Mouse (Mus musculus) heart, embryonic 10.5 days (tissue): ENCODE results near the gene Slc13a5. TPM values are rescaled to one million over a fixed set of nuclear protein-coding genes. Genes with fewer than 3 reads are reported as not detected.

Source experiments
- DNase-seq: peaks from one replicate; pipeline ENCODE4 v3.0.0-alpha.2; 2017; ENCODE audit warnings: low spot score
- H3K27ac ChIP-seq: fragments of 300-500 bp; sonication (generic); 2 replicates; pipeline ENCODE4 v1.5.1; 2016; ENCODE audit warnings: mild to moderate bottlenecking
- H3K27me3 ChIP-seq: fragments of 300-500 bp; sonication (generic); 2 replicates; pipeline ENCODE4 v1.6.1; 2016; ENCODE audit warnings: mild to moderate bottlenecking; ENCODE audit not compliant: poor library complexity, insufficient read depth, severe bottlenecking
- H3K36me3 ChIP-seq: fragments of 300-500 bp; sonication (generic); 2 replicates; pipeline ENCODE4 v1.6.1; 2016; ENCODE audit warnings: mild to moderate bottlenecking, moderate library complexity
- H3K4me1 ChIP-seq: fragments of 300-500 bp; sonication (generic); 2 replicates; pipeline ENCODE4 v1.6.1; 2016; ENCODE audit warnings: mild to moderate bottlenecking
- H3K4me3 ChIP-seq: fragments of 300-500 bp; sonication (generic); 2 replicates; pipeline ENCODE4 v1.5.1; 2016; ENCODE audit warnings: mild to moderate bottlenecking, moderate library complexity
- H3K9me3 ChIP-seq: fragments of 300-500 bp; sonication (generic); 2 replicates; pipeline ENCODE4 v1.6.1; 2016; ENCODE audit warnings: mild to moderate bottlenecking, moderate library complexity
- WGBS: fragments of 180-500 bp; shearing (Covaris S2); methylation state at CpG from one replicate; pipeline ENCODE4 v1.1.7; 2016; 5-methylcytosine and 5-hydroxymethylcytosine counted together
- polyA plus RNA-seq: library from polyadenylated mRNA; unstranded; fragments of >200 nt; fragmentation: Nextera tagmentation; extraction: Ambion mirVana; gene quantifications from 2 replicates; pipeline ENCODE4 v1.2.1, GENCODE M21; 2016

Slc13a5 gene
- polyA plus RNA-seq, 1 experiment from 2014 or later: 0.18 TPM

DNA sequence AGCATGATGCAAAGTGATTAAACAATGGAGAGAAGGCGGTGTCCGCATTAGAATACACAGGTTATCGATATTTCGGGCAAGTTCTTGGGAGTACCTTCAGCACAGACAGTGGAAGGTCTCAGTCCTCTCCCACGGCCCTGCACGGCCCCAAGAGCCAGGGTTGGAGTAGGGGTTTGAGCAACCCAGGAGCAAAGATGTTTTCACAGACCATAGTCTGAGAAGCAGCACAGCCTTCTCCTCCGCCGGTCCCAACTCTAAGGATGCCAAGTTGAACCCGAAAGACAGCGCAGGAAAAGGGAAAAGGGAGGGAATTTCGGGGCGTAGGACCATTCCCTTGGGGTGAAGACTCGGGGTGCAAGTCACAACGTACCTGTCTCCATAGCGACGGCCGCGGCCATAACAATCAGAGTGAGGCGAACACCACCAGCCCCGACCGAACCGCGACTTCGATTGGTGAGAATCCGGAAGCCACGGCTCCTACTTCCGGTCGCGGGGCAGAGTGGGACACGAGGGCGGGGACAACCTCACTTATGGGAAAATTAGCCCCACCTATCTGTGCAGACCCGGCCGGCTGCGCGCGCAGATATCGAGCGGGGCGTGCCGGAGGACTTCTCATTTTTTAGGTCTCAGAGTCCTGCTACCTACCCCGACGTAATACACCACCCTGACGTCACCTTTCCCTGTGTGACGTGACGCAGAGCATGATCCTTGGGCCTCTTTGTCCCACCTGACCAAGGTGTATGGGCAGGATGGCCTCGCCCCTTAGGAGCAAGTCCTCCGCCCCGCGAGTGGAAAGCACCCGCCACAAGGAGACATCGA lies 52.2 kb downstream of the Slc13a5 start:
- under 1% methylated on average over 51 of the region's 51 CpGs for WGBS

DNA sequence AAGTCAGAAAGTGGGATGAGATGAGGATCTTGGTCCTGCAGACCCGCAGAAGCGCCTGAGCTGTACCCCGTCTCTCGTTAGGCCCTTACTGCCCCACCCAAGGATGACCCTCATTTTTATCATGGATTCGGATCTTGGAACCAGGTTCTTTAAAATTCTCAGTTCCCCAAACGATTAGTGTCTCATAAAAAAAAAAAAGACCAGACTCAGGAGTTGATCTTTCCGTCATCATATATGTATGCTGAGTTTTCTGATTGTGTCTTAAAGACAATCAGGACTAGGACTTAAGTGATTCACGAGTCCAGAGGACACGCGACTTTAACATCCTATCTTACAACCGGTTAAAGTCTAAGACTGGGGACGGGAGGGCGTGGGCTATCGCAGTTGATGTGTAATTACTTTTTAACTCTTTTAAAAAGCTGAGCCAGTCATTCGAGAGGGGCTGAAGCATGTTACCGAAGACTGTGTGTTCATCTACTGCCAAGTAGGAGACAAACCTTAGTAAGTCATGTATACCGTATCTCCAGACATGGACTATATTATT lies 59.1 kb downstream of the Slc13a5 start:
- Histone ChIP-seq H3K27ac (peak overlapping the region; percentile 89), H3K27me3 (no peaks in the 10 kb centered on the region), H3K4me3 (peak overlapping the region; percentile 92), H3K36me3 (peaks cover 35% of the 10 kb centered on the region), H3K9me3 (no peaks in the 10 kb centered on the region), H3K4me1 (peaks cover 24% of the 10 kb centered on the region)
- WGBS: 16% methylated on average over 17 of the region's 17 CpGs
- DNase-seq: no peak

More for the DNA sequence above, 52.2 kb downstream of the Slc13a5 start:
- Histone ChIP-seq H3K27me3 (no peaks in the 10 kb centered on the region), H3K4me1 (peaks cover 7% of the 10 kb centered on the region; the same call in 1 of the 2 replicates), H3K36me3 (peaks cover 27% of the 10 kb centered on the region), H3K4me3 (peak overlapping the region; percentile 74), H3K9me3 (no peaks in the 10 kb centered on the region), H3K27ac (peak overlapping the region; percentile 90)
- DNase-seq: peak; percentile 99

DNA sequence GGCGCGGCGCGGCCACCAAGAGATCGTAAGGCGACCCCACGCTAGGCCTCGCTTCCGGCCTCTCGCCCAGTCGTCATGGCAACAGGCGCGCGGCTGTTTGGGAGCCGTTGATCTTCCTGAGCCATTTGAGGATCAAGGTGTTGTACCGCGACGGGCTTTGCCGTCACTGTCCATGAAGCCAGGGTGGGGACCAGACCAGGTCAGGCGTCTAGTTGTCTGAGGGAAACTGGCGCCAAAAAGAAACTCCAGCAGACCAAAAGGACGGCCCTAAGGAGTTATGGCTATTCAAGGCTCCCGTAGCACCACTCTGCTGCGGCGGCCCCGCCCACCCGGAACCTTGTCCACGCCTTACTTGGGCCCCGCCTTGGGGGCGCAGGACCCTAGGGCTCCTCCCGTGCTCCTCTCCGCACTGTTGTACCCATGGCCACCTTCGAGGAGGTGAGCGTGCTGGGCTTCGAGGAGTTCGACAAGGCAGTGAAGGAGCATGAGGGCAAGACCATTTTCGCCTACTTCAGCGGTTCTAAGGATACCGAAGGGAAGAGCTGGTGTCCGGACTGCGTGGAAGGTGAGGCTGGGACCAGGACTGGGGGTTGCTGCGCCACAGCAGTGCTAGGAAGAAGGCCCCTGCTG lies 59.7 kb downstream of the Slc13a5 start, which contains the start of the genes 4933427D14Rik and Txndc17:
Gene 4933427D14Rik (minus strand): TSS at position 256 of the 630 bp plus-strand sequence.
Gene Txndc17 (plus strand): TSS at position 344 of the 630 bp plus-strand sequence.
- peak within 1 kb of the TSS; percentile 89 for H3K27ac ChIP-seq
- no peaks in the 10 kb centered on the region for H3K9me3 ChIP-seq
- DNase-seq: peak; percentile 96
- H3K4me3 ChIP-seq: peak within 1 kb of the TSS; percentile 92
- H3K27me3 ChIP-seq: no peaks in the 10 kb centered on the region
- peaks cover 24% of the 10 kb centered on the region for H3K4me1 ChIP-seq
- WGBS: under 1% methylated on average over 42 of the region's 42 CpGs
- peaks cover 30% of the 10 kb centered on the region for H3K36me3 ChIP-seq

DNA sequence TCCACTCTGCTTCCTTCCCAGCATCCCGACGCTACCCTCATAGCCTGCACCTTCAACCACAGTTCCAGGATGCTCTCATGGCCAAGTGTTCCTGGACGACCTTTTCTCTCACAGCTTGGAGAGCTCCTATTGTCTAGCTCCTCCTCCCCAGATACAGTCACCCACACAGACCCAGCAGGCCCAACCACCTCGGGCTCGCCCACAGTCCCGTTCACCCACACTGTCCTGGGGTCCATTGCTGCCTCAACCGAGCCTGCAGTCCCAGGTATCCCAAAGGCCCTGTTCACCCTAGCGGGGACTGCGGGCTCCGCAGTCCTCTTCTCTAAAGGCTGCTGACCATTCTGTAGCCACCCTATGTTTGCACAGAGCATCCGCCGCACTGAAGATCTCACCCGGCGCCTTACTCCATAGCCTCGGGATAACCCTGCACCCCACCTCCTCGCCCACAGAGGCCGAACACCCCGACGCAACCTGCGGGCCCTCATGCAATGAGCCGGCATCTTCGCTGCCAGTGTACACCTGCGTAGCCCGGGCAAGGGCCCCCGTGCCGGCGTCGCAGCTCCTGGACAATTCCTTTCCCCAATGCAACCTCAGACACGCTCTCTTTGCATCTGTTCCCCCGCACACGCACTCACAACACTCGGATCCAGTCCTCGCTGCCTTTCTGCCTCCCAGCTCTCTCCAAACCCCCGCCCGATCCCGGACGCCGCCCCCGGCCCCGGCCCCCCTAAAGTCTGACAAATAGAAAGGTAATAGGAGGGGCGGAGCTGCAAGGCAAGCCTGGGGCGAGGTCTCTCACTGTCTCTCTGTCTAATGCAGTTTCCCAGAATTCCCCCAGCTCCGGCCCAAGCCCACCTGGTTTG lies 60.5 kb downstream of the Slc13a5 start, which contains the start of gene Gm43951:
Gene Gm43951 (minus strand): TSS at position 500 of the 863 bp plus-strand sequence.
- WGBS: under 1% methylated on average over 43 of the region's 43 CpGs

DNA sequence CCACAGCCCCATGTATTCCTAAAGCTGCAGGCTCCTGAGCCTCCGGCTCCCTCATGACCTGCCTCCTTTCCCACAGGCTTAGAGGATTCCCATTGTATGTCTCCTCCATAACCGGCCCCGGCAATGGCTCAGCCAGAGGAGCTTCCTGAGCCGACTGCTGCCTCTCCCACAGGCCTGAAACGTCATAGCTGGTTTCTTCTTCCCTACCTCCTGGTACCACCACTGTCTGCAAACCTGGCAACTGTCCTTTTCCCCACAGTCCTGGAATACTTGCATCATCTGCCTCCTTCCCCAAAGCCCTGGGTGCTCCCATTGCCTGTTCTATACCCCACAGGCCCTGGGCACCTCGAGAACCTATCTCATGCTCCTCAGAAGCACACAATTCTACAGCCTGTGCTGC lies 61.8 kb downstream of the Slc13a5 start:
- Histone ChIP-seq H3K27me3 (no peaks in the 10 kb centered on the region), H3K9me3 (no peaks in the 10 kb centered on the region), H3K36me3 (peaks cover 21% of the 10 kb centered on the region), H3K4me1 (peaks cover 24% of the 10 kb centered on the region), H3K27ac (no peak overlapping the region), H3K4me3 (0 out of 2 replicates have a peak overlapping the region, but pooled peaks have one; percentile 92)
- no peak for DNase-seq
- WGBS: 83% methylated on average over 6 of the region's 6 CpGs

More for the DNA sequence above, 60.5 kb downstream of the Slc13a5 start, which contains the start of gene Gm43951:
- no peaks in the 10 kb centered on the region for H3K9me3 ChIP-seq
- peak within 1 kb of the TSS; percentile 89 for H3K27ac ChIP-seq
- H3K36me3 ChIP-seq: peaks cover 29% of the 10 kb centered on the region
- peak; percentile 82 for DNase-seq
- peaks cover 24% of the 10 kb centered on the region for H3K4me1 ChIP-seq
- H3K27me3 ChIP-seq: no peaks in the 10 kb centered on the region
- peak within 1 kb of the TSS; percentile 92 for H3K4me3 ChIP-seq

DNA sequence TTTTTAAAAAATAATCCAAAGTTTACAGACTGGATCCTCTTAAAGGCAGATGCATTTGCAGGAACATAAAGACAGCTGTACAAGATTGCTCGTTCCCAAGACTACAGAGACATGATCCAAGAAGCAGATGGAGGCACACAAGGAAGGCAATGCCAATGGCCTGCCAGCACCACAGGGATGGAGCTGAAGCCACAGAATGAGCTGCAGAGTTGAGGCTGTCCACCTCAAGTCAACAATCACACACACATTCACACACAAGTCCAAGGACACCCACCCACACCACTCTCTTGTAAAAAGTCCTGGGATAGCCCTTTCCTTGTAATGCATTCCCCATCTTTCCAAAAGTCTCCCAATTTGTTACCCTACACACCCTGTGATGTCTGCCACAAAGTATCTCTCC lies 63.6 kb downstream of the Slc13a5 start:
- Histone ChIP-seq H3K9me3 (no peaks in the 10 kb centered on the region), H3K4me1 (peaks cover 24% of the 10 kb centered on the region), H3K4me3 (no peak overlapping the region), H3K27me3 (no peaks in the 10 kb centered on the region), H3K27ac (no peak overlapping the region), H3K36me3 (peaks cover 13% of the 10 kb centered on the region; the same call in 1 of the 2 replicates)
- 79% methylated on average over 1 of the region's 1 CpGs for WGBS
- no peak for DNase-seq

DNA sequence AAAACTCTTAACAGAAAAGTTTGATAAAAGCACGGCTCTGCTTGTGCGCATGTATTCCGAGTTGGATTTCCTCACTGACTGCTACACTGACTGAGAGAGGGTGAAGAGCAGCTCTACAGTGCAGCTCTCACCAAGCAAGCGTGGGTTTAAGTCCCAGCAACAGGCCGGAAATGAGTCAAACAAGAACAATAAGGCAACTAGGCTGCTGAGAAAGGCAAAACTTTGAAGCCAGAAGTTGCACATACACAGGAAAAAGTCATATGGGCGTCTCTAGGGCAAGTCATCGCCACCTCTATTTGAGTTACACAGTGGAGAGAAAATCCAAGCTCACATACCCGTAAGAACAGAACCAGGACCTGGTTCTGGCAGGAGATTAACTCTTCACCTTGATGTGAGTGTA lies 70.5 kb downstream of the Slc13a5 start:
- DNase-seq: no peak
- H3K27me3 ChIP-seq: no peaks in the 10 kb centered on the region
- no peak overlapping the region for H3K4me3 ChIP-seq
- 84% methylated on average over 8 of the region's 8 CpGs for WGBS
- no peaks in the 10 kb centered on the region for H3K4me1 ChIP-seq
- no peaks in the 10 kb centered on the region for H3K9me3 ChIP-seq
- no peak overlapping the region for H3K27ac ChIP-seq
- peaks cover 43% of the 10 kb centered on the region for H3K36me3 ChIP-seq

DNA sequence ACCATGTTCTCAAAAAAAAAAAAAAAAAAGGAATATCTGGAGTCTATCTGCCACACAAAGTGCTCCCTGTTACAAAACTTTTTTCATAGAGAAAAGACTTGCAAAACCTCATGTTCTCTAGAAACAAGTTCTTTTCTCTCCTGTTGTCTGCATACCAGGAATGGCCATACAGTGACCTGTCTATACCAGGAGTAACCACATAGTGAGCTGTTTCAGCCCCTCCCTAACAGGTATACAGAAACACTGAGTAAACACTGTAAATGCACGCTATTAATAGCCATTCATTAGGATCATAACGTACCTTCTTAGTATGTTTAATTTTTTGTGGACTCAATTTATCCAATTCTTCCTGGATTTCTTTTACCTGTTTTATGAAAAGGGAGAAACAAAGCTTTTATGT lies 72.8 kb downstream of the Slc13a5 start:
- no peak for DNase-seq
- WGBS: 91% methylated on average over 2 of the region's 2 CpGs
- no peak overlapping the region for H3K27ac ChIP-seq
- H3K4me1 ChIP-seq: no peaks in the 10 kb centered on the region
- no peaks in the 10 kb centered on the region for H3K27me3 ChIP-seq
- H3K4me3 ChIP-seq: no peak overlapping the region
- no peaks in the 10 kb centered on the region for H3K9me3 ChIP-seq
- H3K36me3 ChIP-seq: peaks cover 54% of the 10 kb centered on the region

Other genes with a start within 250 kb of the Slc13a5 start
- 1.7 and 2.0 TPM in 2 replicates for gene Aipl1, start 229.7 kb downstream of the Slc13a5 start, polyA plus RNA-seq
- gene Pimreg, start 225.2 kb downstream of the Slc13a5 start, polyA plus RNA-seq: 121 and 150 TPM in 2 replicates
- gene Pitpnm3, start 131.4 kb downstream of the Slc13a5 start, polyA plus RNA-seq: 0.09 and 0.20 TPM in 2 replicates
- gene Gm43951, start 60.4 kb downstream of the Slc13a5 start, polyA plus RNA-seq: 0.10 and 0.24 TPM in 2 replicates
- 7.1 and 9.4 TPM in 2 replicates for gene 4933427D14Rik, start 59.8 kb downstream of the Slc13a5 start, polyA plus RNA-seq
- 161 and 183 TPM in 2 replicates for gene Txndc17, start 59.7 kb downstream of the Slc13a5 start, polyA plus RNA-seq
- 26.9 and 36.9 TPM in 2 replicates for gene Med31, start 51.6 kb downstream of the Slc13a5 start, polyA plus RNA-seq
- 1.5 and 1.6 TPM in 2 replicates for gene Xaf1, start 34.4 kb upstream of the Slc13a5 start, polyA plus RNA-seq
- not detected in 2 replicates for gene Fbxo39, start 47.2 kb upstream of the Slc13a5 start, polyA plus RNA-seq
- gene Tekt1, start 95.2 kb upstream of the Slc13a5 start, polyA plus RNA-seq: 0.39 and 2.0 TPM in 2 replicates
- 148 and 184 TPM in 2 replicates for gene Smtnl2, start 144.5 kb upstream of the Slc13a5 start, polyA plus RNA-seq
- gene Ggt6, start 168.3 kb upstream of the Slc13a5 start, polyA plus RNA-seq: not detected in 2 replicates
- gene Mybbp1a, start 174.1 kb upstream of the Slc13a5 start, polyA plus RNA-seq: 133 and 186 TPM in 2 replicates
- gene Spns2, start 222.7 kb upstream of the Slc13a5 start, polyA plus RNA-seq: 5.7 and 7.1 TPM in 2 replicates